Mouse (Mus musculus): ENCODE measurements around the gene Terf2. TPM values are rescaled to one million over a fixed set of nuclear protein-coding genes. Genes with fewer than 3 reads are reported as not detected.
A peak's percentile ranks its signal among the peaks of the same experiment; 100 is the strongest.
"Not testable (repeated sequence)": the region's sequence is repeated elsewhere in the genome, so short reads cannot be mapped to it uniquely, and the experiment has no call there.

The Terf2 gene
- total RNA-seq, 2 experiments from 2014 or later: 22.2 to 28.1 TPM

- peak; percentile 57; the same call in 1 of the 2 replicates for ATAC-seq (replicated peaks; ENCODE audit: low FRiP score, poor library complexity, severe bottlenecking)
Observed at GRCm38 (mm10) chr8:107116023-107116422, 19.7 kb upstream of the Terf2 start.

- ATAC-seq (replicated peaks; ENCODE audit: low FRiP score, poor library complexity, severe bottlenecking): no peak
Observed at GRCm38 (mm10) chr8:107115008-107115320, 18.6 kb upstream of the Terf2 start.

- ATAC-seq (replicated peaks; ENCODE audit: low FRiP score, poor library complexity, severe bottlenecking): no peak
Observed at GRCm38 (mm10) chr8:107114150-107115007, 18.0 kb upstream of the Terf2 start.

- no peak for ATAC-seq (replicated peaks; ENCODE audit: low FRiP score, poor library complexity, severe bottlenecking)
Observed at GRCm38 (mm10) chr8:107113209-107113608, 16.9 kb upstream of the Terf2 start.

- ATAC-seq (replicated peaks; ENCODE audit: low FRiP score, poor library complexity, severe bottlenecking): no peak
Observed at GRCm38 (mm10) chr8:107111340-107112105, 15.2 kb upstream of the Terf2 start.

GRCm38 (mm10) chr8:107110629-107111330 is 14.4 kb upstream of the Terf2 start:
- no peak for ATAC-seq (replicated peaks; ENCODE audit: low FRiP score, poor library complexity, severe bottlenecking)

- no peak for ATAC-seq (replicated peaks; ENCODE audit: low FRiP score, poor library complexity, severe bottlenecking)
Observed at GRCm38 (mm10) chr8:107109816-107110435, 13.6 kb upstream of the Terf2 start.

- 0 out of 2 replicates have a peak, but pooled peaks have one; percentile 26 for ATAC-seq (replicated peaks; ENCODE audit: low FRiP score, poor library complexity, severe bottlenecking)
Observed at GRCm38 (mm10) chr8:107108978-107109720, 12.8 kb upstream of the Terf2 start.

- not testable (repeated sequence) for ATAC-seq (replicated peaks; ENCODE audit: low FRiP score, poor library complexity, severe bottlenecking)
Observed at GRCm38 (mm10) chr8:107108089-107108488, 11.7 kb upstream of the Terf2 start.

GRCm38 (mm10) chr8:107104547-107104946 is 8.2 kb upstream of the Terf2 start:
- ATAC-seq (replicated peaks; ENCODE audit: low FRiP score, poor library complexity, severe bottlenecking): peak; percentile 75

GRCm38 (mm10) chr8:107100635-107101034 is 4.3 kb upstream of the Terf2 start:
- no peak for ATAC-seq (replicated peaks; ENCODE audit: low FRiP score, poor library complexity, severe bottlenecking)

- ATAC-seq (replicated peaks; ENCODE audit: low FRiP score, poor library complexity, severe bottlenecking): peak; percentile 31
Observed at GRCm38 (mm10) chr8:107095717-107096365, 506 bp downstream of the Terf2 start.

- no peak for ATAC-seq (replicated peaks; ENCODE audit: low FRiP score, poor library complexity, severe bottlenecking)
Observed at GRCm38 (mm10) chr8:107090531-107090930, 5.8 kb downstream of the Terf2 start.

- no peak for ATAC-seq (replicated peaks; ENCODE audit: low FRiP score, poor library complexity, severe bottlenecking)
Observed at GRCm38 (mm10) chr8:107088526-107089063, 7.8 kb downstream of the Terf2 start.

- ATAC-seq (replicated peaks; ENCODE audit: low FRiP score, poor library complexity, severe bottlenecking): no peak
Observed at GRCm38 (mm10) chr8:107086018-107086417, 10.3 kb downstream of the Terf2 start.

- ATAC-seq (replicated peaks; ENCODE audit: low FRiP score, poor library complexity, severe bottlenecking): no peak
Observed at GRCm38 (mm10) chr8:107085358-107085757, 11.0 kb downstream of the Terf2 start.

GRCm38 (mm10) chr8:107076239-107076888 is 20.0 kb downstream of the Terf2 start:
- ATAC-seq (replicated peaks; ENCODE audit: low FRiP score, poor library complexity, severe bottlenecking): no peak

GRCm38 (mm10) chr8:107074128-107074527 is 22.2 kb downstream of the Terf2 start:
- no peak for ATAC-seq (replicated peaks; ENCODE audit: low FRiP score, poor library complexity, severe bottlenecking)
